Mouse (Mus musculus): Measurements from ENCODE around the gene Siglech. TPM values are rescaled to one million over a fixed set of nuclear protein-coding genes. Genes with fewer than 3 reads are reported as not detected.

Siglech gene
- total RNA-seq, 2 experiments from 2014 or later, result 0.12 to 0.20 TPM

DNA sequence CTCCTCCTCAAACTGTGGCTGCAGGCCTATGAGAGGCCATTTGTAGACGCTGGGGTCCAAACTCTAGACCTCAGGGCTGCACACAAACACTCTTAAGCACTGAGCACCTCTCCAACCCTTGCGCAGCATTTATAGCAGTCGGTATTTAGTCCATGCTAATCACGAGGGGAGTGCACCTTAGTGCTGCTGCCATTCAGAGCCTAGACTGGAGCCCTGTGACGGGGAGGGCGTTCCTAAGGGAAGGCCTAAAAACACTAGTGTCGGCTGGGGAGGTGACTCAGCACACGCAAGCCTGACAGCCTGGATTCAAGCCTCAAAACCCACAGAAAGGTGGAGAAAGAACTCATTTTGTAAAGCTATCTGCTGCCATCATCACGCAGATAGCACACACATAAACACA lies 59.6 kb downstream of the Siglech start:
- DNase-seq, result no peak
- intact Hi-C loops (cut with DNase I; ENCODE audit: low total_unique reads), result loop anchor here (10.0 kb wide), 1 partner anchor 357 kb away; no protein-coding TSS in a partner anchor

Other genes starting within 250 kb of the Siglech start
- 1 to 10 TPM; 9.0 to 9.8 TPM for gene Tubgcp5, start 26.0 kb downstream of the Siglech start, total RNA-seq (2021)
- 10 to 100 TPM; 28.3 to 29.4 TPM for gene Cyfip1, start 73.6 kb downstream of the Siglech start, total RNA-seq (2021)
- 10 to 100 TPM; 26.3 to 27.2 TPM for gene Nipa2, start 194.3 kb downstream of the Siglech start, total RNA-seq (2021)